In genomic region chr1:164480755-164481644, GRCm38 (mm10) we compare ENCODE assay signal across 21 mouse cellular contexts.
"Had no signal": no experiment of that assay in that cellular context is flagged by ENCODE, and none has a peak within 500 bp of the region (broad histone marks: within the 10 kb centered on the region; RNA-seq: fewer than 3 reads in every experiment).

No protein-coding gene starts in this region.

- DNase-seq: kidney, adult 18-20 months; kidney, adult 9 months; kidney, postnatal 14 days; layer of hippocampus, postnatal 36 days; left cerebral cortex, postnatal 4 days; liver; lung, adult 2 months; retina, postnatal 1 day; right cerebral cortex, postnatal 25 days; thymus, adult 2 months; thymus, postnatal 14 days; thymus, postnatal 4 days had no signal

- H3K9ac ChIP-seq: limb, embryonic 13.5 days; liver, embryonic 12.5 days; liver, embryonic 15.5 days; midbrain, embryonic 12.5 days; midbrain, embryonic 15.5 days; neural tube, embryonic 13.5 days had no signal

- H3K9me3 ChIP-seq: limb, embryonic 13.5 days; liver, embryonic 12.5 days; liver, embryonic 15.5 days; midbrain, embryonic 12.5 days; midbrain, embryonic 15.5 days; neural tube, embryonic 13.5 days had no signal

- H3K27ac ChIP-seq: layer of hippocampus, adult 2 months; left cerebral cortex, adult 2 months; limb, embryonic 13.5 days; liver, embryonic 12.5 days; liver, embryonic 15.5 days; macrophage; midbrain, embryonic 12.5 days; midbrain, embryonic 15.5 days; neural tube, embryonic 13.5 days had no signal

- H3K4me3 ChIP-seq: layer of hippocampus, adult 2 months; left cerebral cortex, adult 2 months; limb, embryonic 13.5 days; liver, embryonic 12.5 days; liver, embryonic 15.5 days; midbrain, embryonic 12.5 days; midbrain, embryonic 15.5 days; neural tube, embryonic 13.5 days had no signal

- H3K27me3 ChIP-seq: limb, embryonic 13.5 days; liver, embryonic 12.5 days; liver, embryonic 15.5 days; midbrain, embryonic 12.5 days; midbrain, embryonic 15.5 days; neural tube, embryonic 13.5 days had no signal

- H3K36me3 ChIP-seq: limb, embryonic 13.5 days; liver, embryonic 12.5 days; liver, embryonic 15.5 days; midbrain, embryonic 12.5 days; midbrain, embryonic 15.5 days; neural tube, embryonic 13.5 days had no signal

- H3K4me2 ChIP-seq: limb, embryonic 13.5 days; liver, embryonic 12.5 days; liver, embryonic 15.5 days; midbrain, embryonic 12.5 days; midbrain, embryonic 15.5 days; neural tube, embryonic 13.5 days had no signal

- ATAC-seq: liver, embryonic 12.5 days; midbrain, embryonic 15.5 days had no signal

- H3K4me1 ChIP-seq: limb, embryonic 13.5 days; liver, embryonic 12.5 days; liver, embryonic 15.5 days; midbrain, embryonic 15.5 days; neural tube, embryonic 13.5 days had no signal
